Mouse (Mus musculus) heart, adult 2 months (tissue): ENCODE measurements around the gene 9130230L23Rik. TPM values are rescaled to one million over a fixed set of nuclear protein-coding genes. Genes with fewer than 3 reads are reported as not detected.

Source experiments
- DNase-seq, 2 experiments: peaks; one replicate each; pipeline ENCODE4 v3.0.0; 2021
- H3K27ac ChIP-seq: fragments of 200-600 bp; 2 replicates; pipeline ENCODE4 v1.8.1; 2022
- H3K27me3 ChIP-seq: fragments of 200-500 bp; 2 replicates; pipeline ENCODE4 v1.6.1; 2012; ENCODE audit warnings: mild to moderate bottlenecking, low read length, inconsistent platforms, mixed read lengths; ENCODE audit not compliant: control insufficient read depth, insufficient read depth
- H3K36me3 ChIP-seq: fragments of 200-500 bp; 2 replicates; pipeline ENCODE4 v1.6.1; 2012; ENCODE audit warnings: low read length, inconsistent platforms; ENCODE audit not compliant: control insufficient read depth, insufficient read depth
- H3K4me1 ChIP-seq: fragments of 200-500 bp; 2 replicates; pipeline ENCODE4 v1.6.1; 2011; ENCODE audit warnings: low read length; ENCODE audit not compliant: control insufficient read depth, insufficient read depth
- H3K4me3 ChIP-seq: fragments of 200-600 bp; 2 replicates; pipeline ENCODE4 v1.8.1; 2022
- H3K79me2 ChIP-seq: fragments of 200-500 bp; replicated peaks from 2 replicates; pipeline ENCODE4 v1.6.1; 2012; ENCODE audit warnings: mild to moderate bottlenecking, inconsistent platforms, low read length, moderate library complexity, mixed read lengths; ENCODE audit not compliant: control insufficient read depth, insufficient read depth
- H3K9ac ChIP-seq: fragments of 200-500 bp; 2 replicates; pipeline ENCODE4 v1.6.1; 2012; ENCODE audit warnings: low read depth, mild to moderate bottlenecking, control low read depth, inconsistent platforms, low read length, mixed read lengths
- CTCF ChIP-seq: fragments of 200-600 bp; IDR thresholded peaks from 2 replicates; pipeline ENCODE4 v1.8.1; 2022; ENCODE audit warnings: antibody characterized with exemption, mild to moderate bottlenecking, moderate library complexity
- EP300 ChIP-seq: fragments of 200-500 bp; IDR thresholded peaks from 2 replicates; pipeline ENCODE4 v1.6.1; 2011; ENCODE audit warnings: low read depth, low read length, control low read depth; ENCODE audit not compliant: insufficient read depth
- POLR2A ChIP-seq: fragments of 200-500 bp; IDR thresholded peaks from 2 replicates; pipeline ENCODE4 v1.6.1; 2011; ENCODE audit warnings: mild to moderate bottlenecking, low read depth, low read length, control low read depth; ENCODE audit not compliant: insufficient read depth
- WGBS: fragments of 180-500 bp; shearing (Covaris S2); methylation state at CpG from one replicate; pipeline ENCODE4 v1.1.7; 2018; 5-methylcytosine and 5-hydroxymethylcytosine counted together
- intact Hi-C: fragments of 180-260 bp; cut with DNase I; formaldehyde crosslinking; loops from one replicate; pipeline ENCODE4 v1.15.1; 2025
- polyA plus RNA-seq: library from polyadenylated mRNA; depleted of rRNA; stranded (reverse); fragments of >200 nt; gene quantifications from 2 replicates; pipeline ENCODE4 v1.2.3, GENCODE M21; 2012
- total RNA-seq, 2 experiments: library from RNA; stranded (reverse); gene quantifications; 2 replicates each; pipeline ENCODE4 v1.2.3; 2021

Gene 9130230L23Rik
- total and polyA plus RNA-seq, 3 experiments = 0.27 TPM; not detected in 2

GRCm38 (mm10) chr5:66042651-66043340 lies 38.7 kb upstream of the 9130230L23Rik start:
- 57% methylated on average over 10 of the region's 10 CpGs for WGBS
- H3K4me1 ChIP-seq = no peaks in the 10 kb centered on the region
- no peaks in the 10 kb centered on the region for H3K27me3 ChIP-seq
- DNase-seq = no peak
- H3K9ac ChIP-seq = no peak overlapping the region
- no peaks in the 10 kb centered on the region for H3K36me3 ChIP-seq
- no peak overlapping the region for H3K27ac ChIP-seq
- H3K79me2 ChIP-seq = no peaks in the 10 kb centered on the region
- no peak for TF ChIP-seq POLR2A
- TF ChIP-seq CTCF = no peak
- TF ChIP-seq EP300 = no peak
- no peak overlapping the region for H3K4me3 ChIP-seq
- intact Hi-C loops = no loop called here

GRCm38 (mm10) chr5:66040744-66041279 lies 36.7 kb upstream of the 9130230L23Rik start:
- no peak for DNase-seq
- intact Hi-C loops = no loop called here
- no peak for TF ChIP-seq POLR2A
- no peak for TF ChIP-seq EP300
- no peak for TF ChIP-seq CTCF
- H3K36me3 ChIP-seq = no peaks in the 10 kb centered on the region
- H3K27me3 ChIP-seq = no peaks in the 10 kb centered on the region
- H3K9ac ChIP-seq = no peak overlapping the region
- no peak overlapping the region for H3K27ac ChIP-seq
- H3K4me3 ChIP-seq = no peak overlapping the region
- WGBS = 84% methylated on average over 7 of the region's 7 CpGs
- H3K4me1 ChIP-seq = no peaks in the 10 kb centered on the region
- H3K79me2 ChIP-seq = no peaks in the 10 kb centered on the region

- no peak overlapping the region for H3K9ac ChIP-seq
- H3K27ac ChIP-seq = no peak overlapping the region
- no peak for DNase-seq
- H3K79me2 ChIP-seq = no peaks in the 10 kb centered on the region
- intact Hi-C loops = no loop called here
- H3K4me3 ChIP-seq = no peak overlapping the region
- H3K27me3 ChIP-seq = no peaks in the 10 kb centered on the region
- 86% methylated on average over 2 of the region's 2 CpGs for WGBS
- TF ChIP-seq CTCF (no peak), EP300 (no peak), POLR2A (no peak)
- no peaks in the 10 kb centered on the region for H3K4me1 ChIP-seq
- H3K36me3 ChIP-seq = no peaks in the 10 kb centered on the region
These were observed 35.7 kb upstream of the 9130230L23Rik start for GRCm38 (mm10) chr5:66039813-66040212.

- no peak overlapping the region for H3K4me3 ChIP-seq
- TF ChIP-seq POLR2A (no peak), CTCF (no peak), EP300 (no peak)
- no peaks in the 10 kb centered on the region for H3K4me1 ChIP-seq
- 70% methylated on average over 6 of the region's 6 CpGs for WGBS
- no peak overlapping the region for H3K9ac ChIP-seq
- intact Hi-C loops = no loop called here
- H3K27me3 ChIP-seq = no peaks in the 10 kb centered on the region
- DNase-seq = no peak
- H3K79me2 ChIP-seq = no peaks in the 10 kb centered on the region
- no peaks in the 10 kb centered on the region for H3K36me3 ChIP-seq
- H3K27ac ChIP-seq = no peak overlapping the region
These were observed 33.0 kb upstream of the 9130230L23Rik start for GRCm38 (mm10) chr5:66037066-66037465.

GRCm38 (mm10) chr5:66036440-66037054 lies 32.5 kb upstream of the 9130230L23Rik start:
- no peak for DNase-seq
- H3K4me1 ChIP-seq = no peaks in the 10 kb centered on the region
- no peaks in the 10 kb centered on the region for H3K27me3 ChIP-seq
- H3K36me3 ChIP-seq = no peaks in the 10 kb centered on the region
- intact Hi-C loops = no loop called here
- H3K27ac ChIP-seq = no peak overlapping the region
- WGBS = 50% methylated on average over 7 of the region's 7 CpGs
- H3K79me2 ChIP-seq = no peaks in the 10 kb centered on the region
- no peak overlapping the region for H3K4me3 ChIP-seq
- no peak overlapping the region for H3K9ac ChIP-seq
- TF ChIP-seq EP300 (no peak), POLR2A (no peak), CTCF (no peak)

- WGBS = 65% methylated on average over 14 of the region's 14 CpGs
These were observed 30.5 kb upstream of the 9130230L23Rik start for GRCm38 (mm10) chr5:66034375-66035195.

More at GRCm38 (mm10) chr5:66034375-66035195, 30.5 kb upstream of the 9130230L23Rik start:
- Histone ChIP-seq H3K27me3 (no peaks in the 10 kb centered on the region), H3K27ac (no peak overlapping the region), H3K9ac (no peak overlapping the region), H3K4me3 (no peak overlapping the region), H3K36me3 (no peaks in the 10 kb centered on the region), H3K79me2 (no peaks in the 10 kb centered on the region), H3K4me1 (no peaks in the 10 kb centered on the region)
- DNase-seq = no peak
- no peak for TF ChIP-seq EP300
- no peak for TF ChIP-seq CTCF
- no peak for TF ChIP-seq POLR2A
- intact Hi-C loops = no loop called here
